Mouse (Mus musculus): Measurements from ENCODE around the gene Timm22.
A peak's percentile ranks its signal among the peaks of the same experiment; 100 is the strongest.

Timm22 gene

DNA sequence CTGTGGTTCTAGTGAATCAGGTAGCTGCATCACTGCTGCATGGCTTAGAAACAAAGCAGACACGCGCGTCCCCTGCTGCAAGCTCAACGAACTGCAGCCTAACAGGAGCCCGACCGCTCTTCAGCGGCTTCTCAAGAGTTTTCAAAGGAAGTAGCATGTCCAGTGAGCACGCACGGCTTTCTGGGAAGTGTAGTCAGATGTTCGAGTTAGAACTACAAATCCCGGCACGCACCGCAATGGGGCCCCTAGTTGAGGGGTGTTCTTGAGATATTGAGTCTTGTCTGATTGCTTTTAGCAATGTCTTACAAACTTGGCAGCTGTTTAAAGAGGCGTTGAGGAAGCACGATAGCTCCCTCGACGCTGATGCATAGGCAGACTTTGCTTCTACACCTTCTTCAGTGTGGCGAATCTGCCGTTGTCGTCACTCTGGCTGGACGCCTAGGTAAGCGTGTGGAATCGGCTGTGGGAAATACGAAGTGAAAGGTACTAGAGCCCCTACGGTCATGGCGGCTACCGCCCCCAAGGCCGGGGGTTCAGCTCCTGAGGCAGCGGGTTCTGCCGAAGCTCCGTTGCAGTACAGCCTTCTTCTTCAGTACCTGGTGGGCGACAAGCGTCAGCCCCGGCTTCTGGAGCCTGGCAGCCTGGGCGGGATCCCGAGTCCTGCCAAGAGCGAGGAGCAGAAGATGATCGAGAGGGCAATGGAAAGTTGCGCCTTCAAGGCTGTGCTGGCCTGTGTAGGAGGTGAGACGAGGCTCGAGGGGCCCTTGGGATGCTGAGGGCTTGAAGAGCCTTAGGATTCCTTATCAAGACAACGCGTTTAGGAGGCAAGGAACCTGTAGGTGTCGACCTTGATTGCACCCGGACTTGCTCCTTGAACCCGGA is at the start of gene Timm22:
Gene Timm22 (plus strand): TSS at position 251 of the 882 bp plus-strand sequence.
- DNase-seq (ENCODE audit: low read depth, low spot score): peak; percentile 95

DNA sequence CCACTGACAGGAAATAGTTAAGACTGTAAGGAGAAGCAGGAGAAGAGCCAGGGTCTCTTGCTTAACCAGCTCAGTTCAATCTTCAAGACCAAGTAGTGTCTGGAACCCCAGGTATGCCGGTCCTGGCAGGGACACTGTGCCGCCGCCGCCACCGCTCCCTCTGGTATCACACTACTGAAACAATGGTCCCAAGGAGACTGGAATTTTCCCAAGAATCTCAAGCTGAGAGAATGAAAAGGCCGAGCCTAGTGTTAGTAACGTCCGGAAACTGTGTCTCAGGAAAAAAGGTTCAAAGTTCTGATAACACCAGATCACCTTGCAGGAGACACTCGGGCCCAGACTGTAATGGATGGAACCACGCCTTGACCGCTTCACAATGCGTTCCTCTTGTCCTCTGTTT is 49.3 kb upstream of the Timm22 start:
- DNase-seq (ENCODE audit: low read depth, low spot score): no peak

GRCm38 (mm10) chr11:76358628-76359320 is 48.0 kb upstream of the Timm22 start:
- no peak for DNase-seq (ENCODE audit: low read depth, low spot score)

DNA sequence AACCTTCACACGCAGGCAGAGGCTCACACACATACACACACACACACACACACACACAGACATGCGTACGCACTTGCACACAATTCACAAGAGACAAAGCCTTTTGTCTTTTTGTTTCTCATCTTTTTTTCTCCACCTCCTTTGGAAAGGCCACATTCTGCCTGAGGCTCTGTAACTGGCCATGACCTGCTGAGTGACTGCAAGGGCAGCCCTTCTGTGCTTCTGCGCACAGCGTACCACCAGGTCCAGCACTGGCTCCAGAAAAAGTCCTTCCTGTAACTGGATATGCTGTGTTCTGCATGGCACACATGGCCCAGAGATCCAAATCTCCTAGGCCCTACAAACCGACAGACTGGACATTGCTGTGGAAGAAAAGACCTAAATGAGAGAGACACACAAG is 46.5 kb upstream of the Timm22 start:
- DNase-seq (ENCODE audit: low read depth, low spot score): no peak

DNA sequence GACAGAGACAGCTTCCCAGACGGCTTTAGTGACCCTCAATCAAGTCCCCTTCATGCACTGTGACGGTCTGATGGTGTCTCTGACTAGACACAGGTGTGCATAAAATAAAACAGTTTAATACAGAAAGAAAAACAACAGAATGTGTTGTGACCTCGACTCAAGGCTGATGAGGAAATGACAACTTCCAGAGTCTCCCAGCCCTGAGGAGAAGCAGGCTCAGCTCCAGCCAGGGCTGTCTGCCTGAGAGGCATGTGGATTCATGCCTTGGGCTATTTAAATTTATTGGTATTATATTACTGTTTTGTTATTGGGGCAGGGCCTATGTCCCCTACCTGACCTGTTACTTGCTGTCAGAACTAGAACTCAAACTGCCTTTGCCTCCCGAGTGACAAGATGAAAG is 45.3 kb upstream of the Timm22 start:
- no peak for DNase-seq (ENCODE audit: low read depth, low spot score)

- DNase-seq (ENCODE audit: low read depth, low spot score): no peak
Observed at GRCm38 (mm10) chr11:76363178-76363577, 43.6 kb upstream of the Timm22 start.

- DNase-seq (ENCODE audit: low read depth, low spot score): no peak
Observed at GRCm38 (mm10) chr11:76363636-76364035, 43.1 kb upstream of the Timm22 start.

DNA sequence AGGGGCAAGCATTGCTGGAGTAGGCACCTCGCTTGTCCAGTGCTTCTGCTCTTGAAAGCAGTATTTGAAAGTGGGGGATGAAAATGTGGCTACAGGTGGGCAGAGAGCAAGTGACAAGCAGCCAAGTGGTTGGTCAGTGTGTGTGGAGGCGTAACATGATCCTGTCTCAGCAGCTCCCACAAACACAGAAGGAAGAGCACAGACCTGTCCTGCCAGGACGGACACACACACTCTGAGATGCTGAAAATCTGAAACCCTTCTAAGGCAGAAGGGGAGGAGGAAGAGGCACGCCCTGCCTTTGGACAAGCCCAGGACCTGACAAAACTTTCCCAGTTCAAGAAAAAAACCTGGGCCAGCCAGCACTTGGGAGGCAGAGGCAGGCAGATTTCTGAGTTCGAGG is 42.7 kb upstream of the Timm22 start:
- no peak for DNase-seq (ENCODE audit: low read depth, low spot score)

GRCm38 (mm10) chr11:76366720-76367119 is 40.0 kb upstream of the Timm22 start:
- no peak for DNase-seq (ENCODE audit: low read depth, low spot score)

DNA sequence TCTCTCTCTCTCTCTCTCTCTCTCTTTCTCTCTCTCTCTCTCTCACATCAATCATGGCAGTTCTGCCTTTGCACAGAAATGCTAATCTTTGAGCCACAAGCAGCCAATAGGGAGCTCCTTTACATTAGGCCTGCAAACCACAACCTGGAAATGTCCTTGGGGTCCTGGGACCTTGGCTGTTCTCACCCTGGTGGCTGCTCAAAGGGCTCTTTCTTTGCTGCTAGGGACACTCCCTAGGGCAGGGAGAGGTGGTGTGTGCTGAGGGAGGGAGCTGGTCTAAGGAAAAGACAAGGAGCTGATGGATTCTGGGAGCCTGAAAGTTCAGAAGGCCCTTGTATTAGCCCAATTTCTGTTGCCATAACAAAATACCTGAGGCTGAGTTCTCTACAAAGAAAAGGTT is 36.3 kb upstream of the Timm22 start:
- DNase-seq (ENCODE audit: low read depth, low spot score): no peak

DNA sequence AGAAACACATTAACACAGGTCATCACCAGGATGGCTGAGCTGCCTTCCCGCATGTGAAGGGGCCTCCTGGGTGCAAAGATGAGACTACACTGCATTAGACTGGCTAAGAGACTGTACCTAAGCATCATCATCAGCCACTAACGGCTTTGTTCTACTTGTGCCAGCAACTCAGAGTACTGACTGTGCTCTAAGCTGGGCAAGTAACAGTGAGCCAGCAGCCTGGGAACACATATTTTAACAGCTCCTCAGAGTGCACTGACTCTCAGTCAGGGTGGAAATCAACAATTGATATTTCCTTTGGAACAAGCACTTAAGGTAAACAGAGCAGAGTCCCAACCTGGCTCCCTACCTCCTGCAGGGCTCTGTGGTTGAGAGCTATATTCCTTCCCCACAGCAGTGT is 34.6 kb upstream of the Timm22 start:
- no peak for DNase-seq (ENCODE audit: low read depth, low spot score)

GRCm38 (mm10) chr11:76372534-76372933 is 34.2 kb upstream of the Timm22 start:
- DNase-seq (ENCODE audit: low read depth, low spot score): no peak

- no peak for DNase-seq (ENCODE audit: low read depth, low spot score)
Observed at GRCm38 (mm10) chr11:76374491-76375185, 32.1 kb upstream of the Timm22 start.

DNA sequence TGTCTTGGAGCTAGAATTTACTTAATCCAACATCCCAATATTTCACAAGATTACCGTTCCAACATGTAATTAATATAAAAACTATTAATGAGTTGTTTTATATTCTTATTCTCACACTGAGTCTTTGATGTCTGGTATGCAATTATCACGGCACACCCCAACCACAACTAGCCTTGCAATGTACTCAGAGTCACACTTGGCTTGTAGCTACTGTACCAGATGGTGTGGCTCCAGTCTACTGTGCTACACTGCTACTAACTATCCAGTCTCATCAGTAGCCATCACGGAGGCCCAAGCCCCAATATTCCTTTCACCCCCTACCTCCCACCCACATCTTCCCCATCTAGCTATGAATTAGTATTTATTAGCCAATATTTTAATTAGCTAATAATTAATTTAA is 30.3 kb upstream of the Timm22 start:
- no peak for DNase-seq (ENCODE audit: low read depth, low spot score)

- no peak for DNase-seq (ENCODE audit: low read depth, low spot score)
Observed at GRCm38 (mm10) chr11:76379921-76380544, 26.7 kb upstream of the Timm22 start.

- DNase-seq (ENCODE audit: low read depth, low spot score): no peak
Observed at GRCm38 (mm10) chr11:76381201-76381885, 25.4 kb upstream of the Timm22 start.

DNA sequence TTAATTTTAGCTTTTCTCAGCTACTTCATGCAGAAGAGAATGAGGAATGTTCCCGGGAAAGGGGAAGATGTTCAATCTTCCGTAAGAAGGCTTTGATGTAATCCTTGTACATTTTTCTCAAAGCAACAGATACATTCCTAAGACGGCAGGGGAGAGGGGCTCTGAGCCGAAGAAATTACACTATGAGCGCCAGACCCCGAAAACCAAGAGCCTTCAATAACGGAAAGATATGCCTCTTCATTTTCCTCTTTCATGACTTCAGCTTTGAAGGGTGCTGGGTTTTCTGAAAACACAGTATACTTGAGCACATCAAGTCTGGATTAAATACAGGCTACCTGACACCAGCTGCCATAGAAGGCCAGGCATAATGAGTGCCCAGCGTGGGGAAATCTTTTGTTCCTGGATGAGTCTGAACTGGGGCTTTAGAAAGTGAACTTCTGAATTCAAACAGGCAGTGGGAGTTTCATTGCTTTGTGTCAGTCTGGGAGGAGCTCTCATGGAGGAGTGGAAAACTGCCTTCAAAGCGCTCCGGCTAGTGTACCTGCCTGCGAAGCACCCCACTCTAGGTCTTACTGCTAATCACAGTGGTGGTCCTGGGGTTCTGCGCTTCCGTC is 23.9 kb upstream of the Timm22 start:
- DNase-seq (ENCODE audit: low read depth, low spot score): no peak

GRCm38 (mm10) chr11:76384307-76384706 is 22.4 kb upstream of the Timm22 start:
- DNase-seq (ENCODE audit: low read depth, low spot score): no peak

- DNase-seq (ENCODE audit: low read depth, low spot score): no peak
Observed at GRCm38 (mm10) chr11:76385017-76385416, 21.7 kb upstream of the Timm22 start.

DNA sequence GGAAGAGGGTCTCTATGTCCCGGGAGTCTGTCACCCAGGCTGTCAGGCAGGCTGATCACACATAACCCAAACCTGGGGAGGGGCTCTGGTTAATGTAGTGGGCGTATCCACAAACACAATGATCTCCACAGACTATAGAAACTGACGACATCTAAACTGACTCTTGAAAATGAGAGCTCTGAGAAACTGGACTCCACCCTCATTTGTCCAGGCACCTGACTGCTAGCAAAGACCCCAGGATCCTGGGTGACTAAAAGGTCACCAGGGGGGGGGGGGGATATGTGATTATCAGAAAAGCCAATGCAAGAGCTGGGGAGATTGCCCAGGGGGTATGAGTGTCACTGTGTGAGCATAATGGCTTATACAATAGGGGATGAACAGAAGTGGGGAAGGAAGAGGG is 21.0 kb upstream of the Timm22 start:
- no peak for DNase-seq (ENCODE audit: low read depth, low spot score)

GRCm38 (mm10) chr11:76387097-76387496 is 19.7 kb upstream of the Timm22 start:
- no peak for DNase-seq (ENCODE audit: low read depth, low spot score)

Data from retina, adult 2 months (tissue).